Mouse (Mus musculus): ENCODE data around the gene Mad2l2.
"Not testable (repeated sequence)": the region's sequence is repeated elsewhere in the genome, so short reads cannot be mapped to it uniquely, and the experiment has no call there.

Mad2l2 gene

DNA sequence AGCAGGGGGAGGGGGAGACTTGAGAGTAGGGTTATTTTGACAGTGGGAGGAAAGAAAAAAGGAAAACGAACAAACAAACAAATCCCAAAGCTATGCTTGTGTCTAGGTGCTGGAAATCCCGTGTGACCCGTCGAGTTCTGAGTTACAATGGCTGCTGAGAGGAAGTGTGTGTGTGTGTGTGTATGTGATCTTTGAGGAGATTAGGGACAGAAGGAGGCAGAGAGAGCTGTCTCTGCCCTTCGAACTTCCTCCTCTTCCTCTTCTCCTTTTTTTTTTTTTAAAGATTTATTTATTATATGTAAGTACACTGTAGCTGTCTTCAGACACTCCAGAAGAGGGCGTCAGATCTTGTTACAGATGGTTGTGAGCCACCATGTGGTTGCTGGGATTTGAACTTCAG is 46.4 kb downstream of the Mad2l2 start:
- not testable (repeated sequence) for DNase-seq

DNA sequence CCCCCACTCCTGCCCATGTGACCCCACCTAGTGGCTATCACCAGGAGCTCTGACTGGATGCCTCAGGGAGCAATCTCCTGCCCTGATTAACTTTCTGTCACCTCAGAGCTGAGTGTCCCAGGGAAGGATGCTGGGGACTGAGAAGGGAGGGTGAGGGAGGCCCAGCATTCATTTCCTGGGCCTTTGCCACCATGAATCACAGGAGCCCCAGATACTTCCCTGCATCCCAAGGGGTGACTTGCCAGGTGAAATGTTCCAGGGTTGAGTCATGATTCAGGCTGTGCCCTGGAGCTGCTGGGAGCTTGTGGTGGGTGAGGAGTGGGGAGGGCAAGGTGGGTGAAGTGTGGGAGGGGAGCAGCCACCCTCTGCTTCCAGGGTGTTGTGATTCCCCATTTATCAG is 47.5 kb downstream of the Mad2l2 start:
- no peak for DNase-seq

DNA sequence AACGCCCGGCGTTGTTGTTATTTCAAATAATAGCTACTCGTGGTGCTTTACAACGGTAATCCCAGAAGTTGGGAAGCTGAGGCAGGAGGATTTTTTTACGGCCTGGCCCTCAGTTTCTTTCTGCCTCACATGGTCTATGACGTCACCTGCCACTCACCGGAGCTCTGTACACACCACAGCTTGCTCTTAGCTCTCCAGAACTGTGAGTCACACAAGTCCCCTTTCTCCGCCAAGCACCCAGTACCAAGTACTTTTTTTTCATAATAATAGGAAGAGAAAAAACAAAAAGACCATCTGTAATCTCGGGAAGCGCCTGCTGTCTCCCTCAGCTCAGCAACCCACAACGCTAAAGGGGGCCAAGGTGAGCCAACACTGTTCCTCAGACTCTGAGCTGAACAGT is 51.3 kb downstream of the Mad2l2 start:
- DNase-seq, result no peak

DNA sequence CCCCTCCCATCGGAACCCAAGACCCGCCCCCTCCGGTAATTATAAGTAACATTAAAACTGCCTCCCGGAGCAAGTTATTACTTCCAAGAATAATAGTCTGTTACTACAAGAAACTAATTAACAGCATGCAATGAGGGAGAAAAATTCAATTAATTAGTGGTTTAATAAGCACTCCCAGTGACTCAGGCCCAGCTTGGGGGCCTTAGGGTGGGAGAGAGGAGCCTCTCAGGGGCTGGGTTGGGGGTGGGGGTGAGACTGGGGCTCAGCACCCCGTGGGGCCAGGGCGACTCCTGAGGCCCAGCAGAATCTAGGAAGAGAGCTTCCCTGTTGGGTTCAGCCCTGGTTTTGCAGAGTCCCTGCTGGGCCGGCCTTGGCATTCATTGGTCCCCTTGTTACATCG is 52.2 kb downstream of the Mad2l2 start:
- no peak for DNase-seq

DNA sequence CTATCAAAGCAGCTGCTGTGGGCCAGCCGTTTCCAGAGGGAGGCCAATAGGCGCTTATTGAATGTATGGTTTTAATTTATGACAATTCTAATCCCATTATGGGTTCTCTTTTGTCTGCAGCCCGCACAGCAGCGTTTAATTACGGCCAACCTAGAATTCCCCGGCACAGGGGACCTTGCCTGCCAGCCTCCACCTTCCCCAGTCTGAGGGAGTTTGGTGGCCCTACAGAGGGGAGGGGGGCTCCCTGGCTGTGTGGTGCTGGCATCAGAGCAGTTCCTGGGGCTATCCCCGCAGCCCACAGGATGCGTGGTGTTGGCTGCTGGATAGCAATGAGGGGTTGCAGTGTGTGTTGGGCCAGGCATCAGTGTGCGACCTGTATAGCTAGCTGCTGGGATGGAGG is 54.4 kb downstream of the Mad2l2 start:
- DNase-seq, result no peak

DNA sequence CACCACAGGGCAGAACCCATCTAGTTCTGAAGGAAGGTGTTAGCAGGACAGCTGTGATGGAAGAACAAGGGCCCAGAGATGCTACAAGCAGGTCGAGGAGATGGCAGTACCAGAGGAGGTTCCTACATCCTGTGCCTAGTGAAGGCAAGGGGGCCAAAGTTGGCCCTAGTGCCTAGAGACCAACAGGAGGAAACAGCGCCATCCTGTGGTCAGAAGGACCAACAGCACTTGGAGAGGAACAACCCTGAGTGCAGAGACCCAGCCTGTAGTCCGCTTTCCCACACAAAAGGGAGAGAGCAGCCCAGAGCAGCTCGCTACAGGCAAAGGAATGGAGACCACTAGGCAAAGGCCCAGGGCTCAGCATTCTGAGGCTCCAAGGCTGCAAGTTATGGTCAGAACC is 55.6 kb downstream of the Mad2l2 start:
- DNase-seq, result no peak

DNA sequence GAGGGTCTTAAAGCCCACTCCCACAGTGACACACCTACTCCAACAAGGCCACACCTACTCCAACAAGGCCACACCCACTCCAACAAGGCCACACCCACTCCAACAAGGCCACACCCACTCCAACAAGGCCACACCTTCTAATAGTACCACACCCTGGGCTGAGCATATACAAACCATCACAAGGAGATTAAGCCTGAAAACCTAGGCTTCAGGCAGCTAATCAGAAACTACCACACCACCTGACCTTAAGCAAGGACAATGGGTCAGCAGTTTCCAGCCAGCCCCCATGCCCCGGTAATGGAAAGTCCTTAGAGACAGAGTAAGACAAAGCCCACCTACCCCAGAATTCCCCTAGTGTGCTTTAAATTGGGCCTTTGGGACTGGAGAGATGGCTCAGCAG is 58.6 kb downstream of the Mad2l2 start:
- not testable (repeated sequence) for DNase-seq

DNA sequence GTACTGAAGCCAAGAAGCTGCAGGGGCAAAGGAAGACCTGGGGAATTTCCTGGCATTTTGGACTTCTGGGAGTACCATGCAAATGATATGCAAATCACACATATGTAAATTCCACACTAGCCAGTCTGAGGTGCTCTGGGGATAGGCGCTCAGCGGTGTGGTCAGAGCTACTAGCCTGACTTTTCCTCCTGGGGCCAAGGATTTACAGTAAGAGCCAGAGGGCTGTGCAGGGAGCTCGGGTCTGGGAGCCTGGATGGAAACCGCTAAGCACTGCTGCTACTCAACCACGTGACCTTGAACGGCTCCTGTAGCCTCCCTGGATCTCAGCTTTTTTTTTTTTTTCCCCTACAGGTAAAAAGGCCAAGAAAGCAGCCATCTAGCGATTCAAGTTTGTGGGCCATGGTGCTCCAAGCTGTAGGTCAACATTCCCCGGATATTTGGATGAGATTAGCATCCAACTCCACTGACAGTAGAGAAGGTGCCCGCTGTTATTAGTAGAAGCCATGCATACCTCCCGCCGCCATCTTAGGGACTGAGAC is 62.6 kb downstream of the Mad2l2 start:
- no peak for DNase-seq

DNA sequence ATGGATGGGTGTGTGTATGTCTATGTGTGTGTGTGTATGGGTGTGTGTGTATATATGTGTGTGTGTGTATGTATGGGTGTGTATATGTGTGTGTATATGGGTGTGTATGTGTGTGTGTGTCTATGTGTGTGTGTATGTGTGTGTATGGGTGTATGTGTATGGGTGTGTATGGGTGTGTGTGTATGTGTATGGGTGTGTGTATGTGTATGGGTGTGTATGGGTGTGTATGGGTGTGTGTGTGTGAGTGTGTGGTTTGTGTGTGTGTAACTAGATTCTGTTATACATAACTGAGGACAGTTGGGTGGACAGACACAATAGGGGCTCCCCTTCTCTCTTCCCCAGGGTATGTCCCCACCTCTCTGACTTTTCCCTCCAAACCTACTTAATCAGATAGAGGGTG is 64.2 kb downstream of the Mad2l2 start:
- no peak for DNase-seq

Measured in cerebellum, adult 8-10 months (tissue).